Comparison of ENCODE assay signal across 8 mouse cellular contexts in the genomic region with DNA sequence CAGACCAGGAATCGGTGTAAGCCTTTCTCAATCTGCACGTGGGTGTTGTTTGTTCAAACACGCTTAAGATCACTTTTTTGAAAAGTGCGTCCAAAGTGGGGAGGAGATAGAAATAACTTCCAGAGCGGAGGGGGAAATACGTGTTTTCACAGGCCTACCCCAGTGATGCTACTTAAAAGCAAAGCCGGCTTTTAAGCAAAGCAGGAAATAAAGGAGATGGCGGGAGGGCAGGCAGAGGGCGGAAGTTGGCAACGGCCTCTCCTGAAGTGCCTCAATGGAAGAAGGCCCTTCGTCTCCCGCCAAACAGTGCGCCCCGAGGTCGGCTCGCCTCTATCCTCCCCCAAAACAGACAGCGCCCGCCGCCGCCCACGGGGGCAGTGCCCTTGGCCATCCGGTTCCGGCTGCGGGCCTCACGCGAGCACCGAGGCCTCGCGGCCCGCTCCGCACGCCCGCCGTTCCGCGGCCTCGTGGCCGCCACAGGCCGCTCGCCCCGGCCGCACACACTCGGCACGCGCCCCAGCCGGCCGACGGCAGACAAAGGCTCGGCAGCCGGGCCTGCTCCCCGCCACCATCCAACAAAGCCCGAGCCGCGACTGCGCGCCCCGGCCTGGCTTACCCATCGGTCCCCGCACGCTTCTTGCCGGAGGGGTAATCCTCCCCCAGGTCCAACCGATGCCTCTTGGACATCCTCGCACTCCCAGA. TPM values are rescaled to one million over a fixed set of nuclear protein-coding genes. Genes with fewer than 3 reads are reported as not detected.
DNase-seq lines count a peak whose midpoint lies in the region; ATAC-seq and TF ChIP-seq lines count a peak whose summit lies in the region.

No protein-coding gene starts in this region.

- H3K36me3 ChIP-seq in C2C12 (ENCODE audit: control insufficient read depth, insufficient read depth): peaks cover 16% of the 10 kb centered on the region
- H3K36me3 ChIP-seq in embryonic facial prominence, embryonic 11.5 days (replicated peaks; ENCODE audit: control insufficient read depth, insufficient read depth, low read depth, low read length): no peaks in the 10 kb centered on the region
- H3K36me3 ChIP-seq in lung, embryonic 14.5 days (ENCODE audit: insufficient read depth): peaks cover 1% of the 10 kb centered on the region; the same call in 1 of the 2 replicates

- under 1% methylated on average over 63 of the region's 63 CpGs for WGBS in embryonic facial prominence, embryonic 11.5 days
- WGBS in lung, embryonic 14.5 days: under 1% methylated on average over 49 of the region's 63 CpGs

- peak overlapping the region; percentile 54 for H3K4me2 ChIP-seq in embryonic facial prominence, embryonic 11.5 days (ENCODE audit: low read depth, low read length)
- H3K4me2 ChIP-seq in lung, embryonic 14.5 days: peak overlapping the region; percentile 93

- no peaks in the 10 kb centered on the region for H3K27me3 ChIP-seq in C2C12 (ENCODE audit: control insufficient read depth, insufficient read depth, insufficient read length)
- no peaks in the 10 kb centered on the region for H3K27me3 ChIP-seq in embryonic facial prominence, embryonic 11.5 days (ENCODE audit: control insufficient read depth, insufficient read depth, low read length)
- no peaks in the 10 kb centered on the region for H3K27me3 ChIP-seq in lung, embryonic 14.5 days (ENCODE audit: insufficient read depth, low read length)

- peaks cover 61% of the 10 kb centered on the region for H3K79me2 ChIP-seq in C2C12 (ENCODE audit: control insufficient read depth, insufficient read depth)

- peak overlapping the region; percentile 91 for H3K27ac ChIP-seq in embryonic facial prominence, embryonic 11.5 days (replicated peaks; ENCODE audit: low read depth, low read length)
- peak overlapping the region; percentile 95 for H3K27ac ChIP-seq in lung, embryonic 14.5 days (ENCODE audit: low read depth)

- DNase-seq in T-cell, adult 2 months (ENCODE audit: low spot score): peak; percentile 87
- peak; percentile 61 for DNase-seq in embryonic facial prominence, embryonic 11.5 days (ENCODE audit: low spot score)
- DNase-seq in kidney, adult 9 months: peak; percentile 62
- DNase-seq in lung, embryonic 14.5 days: peak; percentile 79
- DNase-seq in thymus, postnatal 0 days (ENCODE audit: low spot score): peak; percentile 73

- H3K9me3 ChIP-seq in embryonic facial prominence, embryonic 11.5 days (replicated peaks; ENCODE audit: control insufficient read depth, low read length): no peaks in the 10 kb centered on the region
- H3K9me3 ChIP-seq in lung, embryonic 14.5 days (ENCODE audit: low read depth, low read length): no peaks in the 10 kb centered on the region

- H3K9ac ChIP-seq in embryonic facial prominence, embryonic 11.5 days (replicated peaks; ENCODE audit: low read length): peak overlapping the region; percentile 100
- peak overlapping the region; percentile 100 for H3K9ac ChIP-seq in lung, embryonic 14.5 days

- H3K4me1 ChIP-seq in embryonic facial prominence, embryonic 11.5 days (ENCODE audit: control insufficient read depth, insufficient read depth, low read length): no peaks in the 10 kb centered on the region; the same call in 1 of the 2 replicates
- H3K4me1 ChIP-seq in lung, embryonic 14.5 days (ENCODE audit: insufficient read depth): peaks cover 11% of the 10 kb centered on the region; the same call in 1 of the 2 replicates

- ATAC-seq in embryonic facial prominence, embryonic 11.5 days (replicated peaks; ENCODE audit: insufficient number of reproducible peaks, low FRiP score, low TSS enrichment, low read depth): peak; percentile 74
- peak; percentile 64 for ATAC-seq in granulocyte monocyte progenitor cell, adult 5-6 weeks (replicated peaks; ENCODE audit: poor library complexity, severe bottlenecking)
- peak; percentile 78 for ATAC-seq in lung, embryonic 14.5 days (ENCODE audit: insufficient read depth)
- ATAC-seq in neutrophil, adult 5-6 weeks (ENCODE audit: extremely low read depth, insufficient number of reproducible peaks, low FRiP score, poor library complexity, severe bottlenecking): peak; percentile 37; the same call in 1 of the 2 replicates

- H3K79me3 ChIP-seq in C2C12 (ENCODE audit: low read depth): peaks cover 55% of the 10 kb centered on the region

- peak overlapping the region; percentile 83 for H3K4me3 ChIP-seq in C2C12 (ENCODE audit: insufficient read depth, poor library complexity, severe bottlenecking)
- H3K4me3 ChIP-seq in embryonic facial prominence, embryonic 11.5 days (ENCODE audit: low read depth, low read length): peak overlapping the region; percentile 99
- peak overlapping the region; percentile 98 for H3K4me3 ChIP-seq in lung, embryonic 14.5 days (ENCODE audit: low read depth, low read length)

- peak overlapping the region; percentile 94 for H3ac ChIP-seq in C2C12 (ENCODE audit: control insufficient read depth, insufficient read length, low read depth)

- no peak for TF ChIP-seq CTCF in C2C12 (IDR thresholded peaks at IDR 0.05; ENCODE audit: control insufficient read depth, insufficient read depth, insufficient read length)
- TF ChIP-seq CTCF in lung, embryonic 14.5 days (IDR thresholded peaks at IDR 0.05; ENCODE audit: low read depth): no peak

TF ChIP-seq in C2C12, 6 proteins besides CTCF, POLR2A, EP300 and RAD21:
- TF ChIP-seq MYOD1 (IDR thresholded peaks at IDR 0.05; ENCODE audit: control insufficient read depth, insufficient read length, low read depth) (no peak), MAX (IDR thresholded peaks at IDR 0.05) (no peak), CEBPB (IDR thresholded peaks at IDR 0.05; ENCODE audit: low read depth) (no peak), USF1 (IDR thresholded peaks at IDR 0.05; ENCODE audit: low read depth) (no peak), FOSL1 (IDR thresholded peaks at IDR 0.05; ENCODE audit: insufficient read depth, low read length, poor library complexity, severe bottlenecking) (no peak), MYOG (IDR thresholded peaks at IDR 0.05; ENCODE audit: control insufficient read depth, extremely low read depth, insufficient read length) (no peak)

RNA-seq across cellular contexts. Expression of a gene that starts 0.5 kb away (rescaled TPM):
- 67.2 TPM for polyA plus RNA-seq in C2C12 (2012; fragmentation: generic; extraction: Trizol)
- 112 and 118 TPM in 2 replicates for polyA plus RNA-seq in embryonic facial prominence, embryonic 11.5 days (2014; fragmentation: Nextera tagmentation; extraction: Ambion mirVana)
- total RNA-seq in granulocyte monocyte progenitor cell, adult 5-6 weeks (2014; fragmentation: Nextera tagmentation): 242 and 251 TPM in 2 replicates
- 373 and 374 TPM in 2 replicates for total RNA-seq in granulocyte monocyte progenitor cell, adult 5-6 weeks (2017)
- polyA plus RNA-seq in lung, embryonic 14.5 days (2014; fragmentation: Nextera tagmentation; extraction: Ambion mirVana): 96.8 and 103 TPM in 2 replicates
- total RNA-seq in neutrophil, adult 5-6 weeks (2017): 292 and 303 TPM in 2 replicates
- polyA plus RNA-seq in thymus, postnatal 0 days (2015; fragmentation: Nextera tagmentation; extraction: Ambion mirVana): 150 and 160 TPM in 2 replicates

Comparison
In these comparisons a context has a peak if more than half of its experiments do, and no peak if none do; other contexts are left out.
1. Peak in every context shown above with its lines: DNase-seq, ATAC-seq, H3K4me3 ChIP-seq and H3K27ac ChIP-seq.